Mouse (Mus musculus) MEL (cell line): ENCODE measurements around the gene Rps6ka1. TPM values are rescaled to one million over a fixed set of nuclear protein-coding genes. Genes with fewer than 3 reads are reported as not detected.

Source experiments
- DNase-seq: peaks from one replicate; pipeline ENCODE4 v3.0.0; 2011; ENCODE audit warnings: low read depth, low spot score
- H3K27ac ChIP-seq: 2 replicates; pipeline ENCODE4 v1.5.1; 2012; ENCODE audit warnings: low read depth, mild to moderate bottlenecking, control low read depth, low read length, moderate library complexity; ENCODE audit not compliant: control insufficient read depth
- H3K27me3 ChIP-seq, 2 experiments: fragments of 150-350 bp in 1 of 2; sonication (generic) in 1 of 2; 2 replicates each; pipeline ENCODE4 v1.6.1; 2012; ENCODE audit warnings: low read length in 2 of 2, mild to moderate bottlenecking in 2 of 2, improper control_type of control experiment in 1 of 2, moderate library complexity in 1 of 2; ENCODE audit not compliant: insufficient read depth in 2 of 2, control insufficient read depth in 1 of 2
- H3K36me3 ChIP-seq, 2 experiments: 2 replicates each; pipeline ENCODE4 v1.6.1; 2012 to 2014; ENCODE audit warnings: low read length in 2 of 2, improper control_type of control experiment in 1 of 2, inconsistent platforms in 1 of 2, mild to moderate bottlenecking in 1 of 2; ENCODE audit not compliant: insufficient read depth in 2 of 2, control insufficient read depth in 1 of 2
- H3K4me1 ChIP-seq, 2 experiments: fragments of 150-350 bp in 1 of 2; sonication (generic) in 1 of 2; 2 replicates each; pipeline ENCODE4 v1.6.1; 2012; ENCODE audit warnings: low read length in 2 of 2, improper control_type of control experiment in 1 of 2, mild to moderate bottlenecking in 1 of 2; ENCODE audit not compliant: insufficient read depth in 2 of 2, control insufficient read depth in 1 of 2
- H3K4me3 ChIP-seq, 2 experiments: fragments of 150-350 bp in 1 of 2; sonication (generic) in 1 of 2; 2 replicates each; pipeline ENCODE4 v1.5.1; 2012; ENCODE audit warnings: low read depth in 2 of 2, low read length in 2 of 2, mild to moderate bottlenecking in 2 of 2, moderate library complexity in 2 of 2, control low read depth in 1 of 2, improper control_type of control experiment in 1 of 2; ENCODE audit not compliant: control insufficient read depth in 1 of 2, insufficient read depth in 1 of 2
- H3K79me2 ChIP-seq: 2 replicates; pipeline ENCODE4 v1.6.1; 2012; ENCODE audit warnings: mild to moderate bottlenecking, low read length, moderate library complexity; ENCODE audit not compliant: control insufficient read depth, poor library complexity, insufficient read depth
- H3K9ac ChIP-seq: 2 replicates; pipeline ENCODE4 v1.6.1; 2012; ENCODE audit warnings: low read depth, mild to moderate bottlenecking, control low read depth, low read length, moderate library complexity; ENCODE audit not compliant: control insufficient read depth, poor library complexity, severe bottlenecking
- H3K9me3 ChIP-seq: fragments of 150-350 bp; sonication (generic); replicated peaks from 2 replicates; pipeline ENCODE4 v1.6.1; 2012; ENCODE audit warnings: mild to moderate bottlenecking, low read length, improper control_type of control experiment, moderate library complexity; ENCODE audit not compliant: insufficient read depth
- BHLHE40 ChIP-seq: IDR thresholded peaks from 2 replicates; pipeline ENCODE4 v1.6.1; 2012; ENCODE audit warnings: low read depth, mild to moderate bottlenecking, inconsistent platforms, low read length, improper control_type of control experiment, borderline replicate concordance
- CHD1 ChIP-seq: IDR thresholded peaks from 2 replicates; pipeline ENCODE4 v1.6.1; 2012; ENCODE audit warnings: low read depth, mild to moderate bottlenecking, inconsistent platforms, low read length, improper control_type of control experiment
- CHD2 ChIP-seq: IDR thresholded peaks from 2 replicates; pipeline ENCODE4 v1.6.1; 2011; ENCODE audit warnings: low read length, improper control_type of control experiment
- CTCF ChIP-seq, 3 experiments: IDR thresholded peaks in 2 of 3; conservative IDR thresholded peaks in 1 of 3; 2 replicates each; pipeline ENCODE4 v1.5.1; 2011 to 2012; ENCODE audit warnings: low read length in 3 of 3, low read depth in 2 of 3, mild to moderate bottlenecking in 2 of 3, improper control_type of control experiment in 1 of 3, inconsistent platforms in 1 of 3, mixed read lengths in 1 of 3, moderate library complexity in 1 of 3; ENCODE audit not compliant: control insufficient read depth in 1 of 3, insufficient read depth in 1 of 3, poor library complexity in 1 of 3, severe bottlenecking in 1 of 3
- E2F4 ChIP-seq: IDR thresholded peaks from 2 replicates; pipeline ENCODE4 v1.6.1; 2011; ENCODE audit warnings: low read depth, low read length, improper control_type of control experiment, borderline replicate concordance
- EP300 ChIP-seq, 2 experiments: IDR thresholded peaks; 2 replicates each; pipeline ENCODE4 v1.6.1; 2011; ENCODE audit warnings: improper control_type of control experiment in 2 of 2, low read length in 2 of 2, low read depth in 1 of 2, mild to moderate bottlenecking in 1 of 2
- GATA1 ChIP-seq: IDR thresholded peaks from 2 replicates; pipeline ENCODE4 v1.6.1; 2011; ENCODE audit warnings: low read depth, low read length, improper control_type of control experiment
- JUND ChIP-seq: IDR thresholded peaks from 2 replicates; pipeline ENCODE4 v1.6.1; 2011; ENCODE audit warnings: low read depth, mild to moderate bottlenecking, improper control_type of control experiment, low read length
- MAFK ChIP-seq: IDR thresholded peaks from 2 replicates; pipeline ENCODE4 v1.6.1; 2011; ENCODE audit warnings: low read depth, mild to moderate bottlenecking, low read length, improper control_type of control experiment, borderline replicate concordance
- MXI1 ChIP-seq: IDR thresholded peaks from 2 replicates; pipeline ENCODE4 v1.6.1; 2011; ENCODE audit warnings: mild to moderate bottlenecking, low read depth, low read length, improper control_type of control experiment
- MYC ChIP-seq: IDR thresholded peaks from 2 replicates; pipeline ENCODE4 v1.6.1; 2011; ENCODE audit warnings: low read depth, mild to moderate bottlenecking, low read length, improper control_type of control experiment, moderate library complexity
- NRF1 ChIP-seq: IDR thresholded peaks from 2 replicates; pipeline ENCODE4 v1.6.1; 2014; ENCODE audit warnings: low read depth, mild to moderate bottlenecking, inconsistent platforms, low read length, improper control_type of control experiment, moderate library complexity; ENCODE audit not compliant: poor library complexity, insufficient read depth, severe bottlenecking
- POLR2AphosphoS2 ChIP-seq: IDR thresholded peaks from 2 replicates; pipeline ENCODE4 v1.6.1; 2011; ENCODE audit warnings: low read length, improper control_type of control experiment
- POLR2AphosphoS5 ChIP-seq: IDR thresholded peaks from 2 replicates; pipeline ENCODE4 v1.6.1; 2012; ENCODE audit warnings: low read depth, borderline replicate concordance, mild to moderate bottlenecking, inconsistent platforms, low read length, moderate library complexity, mixed read lengths
- SIN3A ChIP-seq: IDR thresholded peaks from 2 replicates; pipeline ENCODE4 v1.6.1; 2012; ENCODE audit warnings: low read length, improper control_type of control experiment, inconsistent platforms
- TAL1 ChIP-seq: IDR thresholded peaks from 2 replicates; pipeline ENCODE4 v1.6.1; 2012; ENCODE audit warnings: mild to moderate bottlenecking, inconsistent platforms, low read length, moderate library complexity, mixed read lengths
- USF1 ChIP-seq: IDR thresholded peaks from 2 replicates; pipeline ENCODE4 v1.6.1; 2014; ENCODE audit warnings: low read depth, mild to moderate bottlenecking, inconsistent platforms, low read length, improper control_type of control experiment, moderate library complexity
- USF2 ChIP-seq, 2 experiments: IDR thresholded peaks; 2 replicates each; pipeline ENCODE4 v1.6.1; 2011 to 2012; ENCODE audit warnings: improper control_type of control experiment in 2 of 2, low read length in 2 of 2, borderline replicate concordance in 1 of 2, inconsistent platforms in 1 of 2, low read depth in 1 of 2, mild to moderate bottlenecking in 1 of 2; ENCODE audit not compliant: insufficient read depth in 1 of 2
- ZMIZ1 ChIP-seq: IDR thresholded peaks from 2 replicates; pipeline ENCODE4 v1.6.1; 2012; ENCODE audit warnings: low read depth, mild to moderate bottlenecking, inconsistent platforms, low read length, improper control_type of control experiment, moderate library complexity
- ZNF384 ChIP-seq: IDR thresholded peaks from 2 replicates; pipeline ENCODE4 v1.6.1; 2012; ENCODE audit warnings: low read depth, mild to moderate bottlenecking, inconsistent platforms, low read length, improper control_type of control experiment
- polyA plus RNA-seq, 2 experiments: library from polyadenylated mRNA; stranded (reverse) in 1 of 2; unstranded in 1 of 2; fragments of >175 nt in 1 of 2; fragments of >200 nt in 1 of 2; gene quantifications; 2 replicates each; pipeline versions ENCODE4 v1.2.1 to v1.2.4; 2012; ENCODE audit warnings: low replicate concordance in 2 of 2, low read depth in 1 of 2; ENCODE audit not compliant: insufficient read length in 2 of 2, insufficient read depth in 1 of 2, missing spikeins in 1 of 2
- total RNA-seq: library from RNA; depleted of rRNA; stranded (reverse); fragments of 300-350 nt; gene quantifications from 2 replicates; pipeline ENCODE4 v1.2.3, GENCODE M21; 2012; rRNA removed

The Rps6ka1 gene
- total and polyA plus RNA-seq, 3 experiments: 45.3 to 68.9 TPM; not detected in 1

GRCm38 (mm10) chr4:133800589-133800988 is 87.0 kb downstream of the Rps6ka1 start:
- Histone ChIP-seq H3K4me1 (peaks cover 0 to 8% of the 10 kb centered on the region in 2 experiments; a peak in 3 of 4 replicates), H3K27me3 (no peaks in the 10 kb centered on the region; a peak in 1 of 4 replicates), H3K9ac (no peak overlapping the region), H3K36me3 (peaks cover 0 to 14% of the 10 kb centered on the region in 2 experiments; a peak in 2 of 4 replicates), H3K4me3 (no peak overlapping the region), H3K79me2 (no peaks in the 10 kb centered on the region), H3K9me3 (no peaks in the 10 kb centered on the region), H3K27ac (no peak overlapping the region)
- no peak for DNase-seq
- TF ChIP-seq MXI1: no peak
- TF ChIP-seq GATA1: no peak
- TF ChIP-seq NRF1: no peak
- TF ChIP-seq CTCF (IDR thresholded peaks at IDR 0.05 in 2 of 3, conservative IDR thresholded peaks at IDR 0.05 in 1 of 3; ENCODE audit: control insufficient read depth in 1 of 3, insufficient read depth in 1 of 3, low read depth in 2 of 3, low read length in 3 of 3, poor library complexity in 1 of 3, severe bottlenecking in 1 of 3): no peak
- TF ChIP-seq MYC: no peak
- TF ChIP-seq POLR2AphosphoS2: no peak
- no peak for TF ChIP-seq BHLHE40
- TF ChIP-seq JUND: no peak
- no peak for TF ChIP-seq ZMIZ1
- no peak for TF ChIP-seq ZNF384
- no peak for TF ChIP-seq EP300 (IDR thresholded peaks at IDR 0.05; ENCODE audit: low read depth in 1 of 2, low read length in 2 of 2)
- TF ChIP-seq CHD2: no peak
- TF ChIP-seq SIN3A: no peak
- TF ChIP-seq E2F4: no peak
- TF ChIP-seq MAFK: no peak
- no peak for TF ChIP-seq TAL1
- no peak for TF ChIP-seq CHD1
- TF ChIP-seq USF2 (IDR thresholded peaks at IDR 0.05; ENCODE audit: borderline replicate concordance in 1 of 2, insufficient read depth in 1 of 2, low read depth in 1 of 2, low read length in 2 of 2): no peak
- TF ChIP-seq USF1: no peak
- no peak for TF ChIP-seq POLR2AphosphoS5
- TF ChIP-seq, all 39 proteins: peak for 0

Other genes starting within 250 kb of the Rps6ka1 start
- 6.7 and 6.9 TPM in 2 replicates for gene Zdhhc18, start 237.6 kb downstream of the Rps6ka1 start, total RNA-seq
- gene Zdhhc18, start 237.6 kb downstream of the Rps6ka1 start, polyA plus RNA-seq: 10 to 100 TPM in 1 of 2 experiments, not detected in 1; 15.6 TPM
- 7.9 and 8.5 TPM in 2 replicates for gene Pigv, start 215.2 kb downstream of the Rps6ka1 start, total RNA-seq
- gene Pigv, start 215.2 kb downstream of the Rps6ka1 start, polyA plus RNA-seq: 10 to 100 TPM in 1 of 2 experiments, not detected in 1; 12.0 TPM
- 18.1 and 22.7 TPM in 2 replicates for gene Arid1a, start 131.0 kb downstream of the Rps6ka1 start, total RNA-seq
- gene Arid1a, start 131.0 kb downstream of the Rps6ka1 start, polyA plus RNA-seq: 10 to 100 TPM; 70.6 to 83.3 TPM
- 125 and 131 TPM in 2 replicates for gene Hmgn2, start 80.9 kb upstream of the Rps6ka1 start, total RNA-seq
- gene Hmgn2, start 80.9 kb upstream of the Rps6ka1 start, polyA plus RNA-seq: 100 to 1,000 TPM; 186 to 230 TPM
- gene Dhdds, start 113.1 kb upstream of the Rps6ka1 start, total RNA-seq: 15.9 and 19.0 TPM in 2 replicates
- gene Dhdds, start 113.1 kb upstream of the Rps6ka1 start, polyA plus RNA-seq: 10 to 100 TPM in 1 of 2 experiments, not detected in 1; 37.7 TPM
- gene Lin28a, start 131.0 kb upstream of the Rps6ka1 start, total RNA-seq: not detected in 2 replicates
- gene Lin28a, start 131.0 kb upstream of the Rps6ka1 start, polyA plus RNA-seq: under 1 TPM in 1 of 2 experiments, not detected in 1; 0.01 TPM
- not detected in 2 replicates for gene Zfp683, start 166.0 kb upstream of the Rps6ka1 start, total RNA-seq
- gene Zfp683, start 166.0 kb upstream of the Rps6ka1 start, polyA plus RNA-seq: not detected
- 0.65 and 0.72 TPM in 2 replicates for gene Crybg2, start 173.0 kb upstream of the Rps6ka1 start, total RNA-seq
- gene Crybg2, start 173.0 kb upstream of the Rps6ka1 start, polyA plus RNA-seq: 1 to 10 TPM in 1 of 2 experiments, not detected in 1; 2.3 TPM
- 0.52 and 1.3 TPM in 2 replicates for gene Cd52, start 207.3 kb upstream of the Rps6ka1 start, total RNA-seq
- gene Cd52, start 207.3 kb upstream of the Rps6ka1 start, polyA plus RNA-seq: under 1 TPM in 1 of 2 experiments, not detected in 1; 0.86 TPM
- gene Ubxn11, start 214.8 kb upstream of the Rps6ka1 start, total RNA-seq: 2.6 and 5.4 TPM in 2 replicates
- 10 to 100 TPM in 1 of 2 experiments, not detected in 1; 11.9 TPM for gene Ubxn11, start 214.8 kb upstream of the Rps6ka1 start, polyA plus RNA-seq
- 122 and 126 TPM in 2 replicates for gene Sh3bgrl3, start 241.0 kb upstream of the Rps6ka1 start, total RNA-seq
- gene Sh3bgrl3, start 241.0 kb upstream of the Rps6ka1 start, polyA plus RNA-seq: 100 to 1,000 TPM in 1 of 2 experiments, not detected in 1; 414 TPM